Mouse (Mus musculus) lung, embryonic 16.5 days (tissue): ENCODE measurements at regions not wholly inside any gene's neighbourhood (a gene's known extent, or its start where the extent isn't known, plus 50 kb on each side); places are given as distances from the start of the nearest gene placed in this dataset.

Experiments used
- ATAC-seq: fragments of 200-750 bp; cut with Nextera tagmentation; 2 replicates; pipeline ENCODE4 v1.8.0; 2017; ENCODE audit warnings: low read depth, mild to moderate bottlenecking, moderate library complexity
- H3K27ac ChIP-seq: fragments of 300-500 bp; sonication (generic); 2 replicates; pipeline ENCODE4 v1.5.1; 2014; ENCODE audit warnings: mild to moderate bottlenecking, control low read depth, low read length
- H3K27me3 ChIP-seq: fragments of 300-500 bp; sonication (generic); 2 replicates; pipeline ENCODE4 v1.6.1; 2014; ENCODE audit warnings: low read depth, low read length, mixed read lengths; ENCODE audit not compliant: control insufficient read depth, insufficient read depth
- H3K36me3 ChIP-seq: fragments of 300-500 bp; sonication (generic); 2 replicates; pipeline ENCODE4 v1.6.1; 2014; ENCODE audit warnings: low read length; ENCODE audit not compliant: control insufficient read depth, insufficient read depth
- H3K4me1 ChIP-seq: fragments of 300-500 bp; sonication (generic); replicated peaks from 2 replicates; pipeline ENCODE4 v1.6.1; 2014; ENCODE audit warnings: low read length, mixed read lengths; ENCODE audit not compliant: control insufficient read depth, insufficient read depth
- H3K4me2 ChIP-seq: fragments of 300-500 bp; sonication (generic); 2 replicates; pipeline ENCODE4 v1.6.1; 2014; ENCODE audit warnings: low read depth, low read length, control low read depth
- H3K4me3 ChIP-seq: fragments of 300-500 bp; sonication (generic); 2 replicates; pipeline ENCODE4 v1.5.1; 2014; ENCODE audit warnings: mild to moderate bottlenecking, low read length, control low read depth
- H3K9ac ChIP-seq: fragments of 300-500 bp; sonication (generic); 2 replicates; pipeline ENCODE4 v1.6.1; 2014; ENCODE audit warnings: low read length, control low read depth
- H3K9me3 ChIP-seq: fragments of 300-500 bp; sonication (generic); 2 replicates; pipeline ENCODE4 v1.6.1; 2016; ENCODE audit warnings: low read length; ENCODE audit not compliant: control insufficient read depth
- WGBS: fragments of 180-500 bp; shearing (Covaris S2); extraction: QIAGEN DNeasy Blood & Tissue Kit; methylation state at CpG from one replicate; pipeline ENCODE4 v1.1.7; 2014; 5-methylcytosine and 5-hydroxymethylcytosine counted together

GRCm38 (mm10) chr11:45058658-45059057 lies 441.5 kb downstream of the Ebf1 start:
- Histone ChIP-seq H3K36me3 (no peaks in the 10 kb centered on the region), H3K27ac (no peak overlapping the region), H3K4me3 (no peak overlapping the region), H3K27me3 (no peaks in the 10 kb centered on the region), H3K9ac (no peak overlapping the region), H3K9me3 (no peaks in the 10 kb centered on the region), H3K4me1 (no peaks in the 10 kb centered on the region), H3K4me2 (no peak overlapping the region)
- 89% methylated on average over 1 of the region's 1 CpGs for WGBS
- no peak for ATAC-seq

- no peaks in the 10 kb centered on the region for H3K27me3 ChIP-seq
- H3K4me2 ChIP-seq: no peak overlapping the region
- H3K36me3 ChIP-seq: no peaks in the 10 kb centered on the region
- ATAC-seq: no peak
- H3K4me1 ChIP-seq: no peaks in the 10 kb centered on the region
- no peak overlapping the region for H3K27ac ChIP-seq
- H3K9me3 ChIP-seq: no peaks in the 10 kb centered on the region
- WGBS: 70% methylated on average over 3 of the region's 3 CpGs
- H3K4me3 ChIP-seq: no peak overlapping the region
- no peak overlapping the region for H3K9ac ChIP-seq
Observed at GRCm38 (mm10) chr11:45066592-45066991, 449.5 kb downstream of the Ebf1 start.

GRCm38 (mm10) chr11:45070280-45070679 lies 453.2 kb downstream of the Ebf1 start:
- no peaks in the 10 kb centered on the region for H3K36me3 ChIP-seq
- no peaks in the 10 kb centered on the region for H3K9me3 ChIP-seq
- ATAC-seq: no peak
- H3K9ac ChIP-seq: no peak overlapping the region
- WGBS: 68% methylated on average over 1 of the region's 1 CpGs
- no peaks in the 10 kb centered on the region for H3K4me1 ChIP-seq
- no peaks in the 10 kb centered on the region for H3K27me3 ChIP-seq
- H3K4me3 ChIP-seq: no peak overlapping the region
- no peak overlapping the region for H3K4me2 ChIP-seq
- no peak overlapping the region for H3K27ac ChIP-seq

- H3K4me2 ChIP-seq: no peak overlapping the region
- no peaks in the 10 kb centered on the region for H3K36me3 ChIP-seq
- ATAC-seq: no peak
- no peaks in the 10 kb centered on the region for H3K27me3 ChIP-seq
- 78% methylated on average over 2 of the region's 2 CpGs for WGBS
- no peaks in the 10 kb centered on the region for H3K4me1 ChIP-seq
- no peak overlapping the region for H3K9ac ChIP-seq
- no peak overlapping the region for H3K27ac ChIP-seq
- no peaks in the 10 kb centered on the region for H3K9me3 ChIP-seq
- no peak overlapping the region for H3K4me3 ChIP-seq
Observed at GRCm38 (mm10) chr11:45071195-45071594, 454.1 kb downstream of the Ebf1 start.

- 70% methylated on average over 4 of the region's 4 CpGs for WGBS
Observed at GRCm38 (mm10) chr11:45084506-45085037, 467.5 kb downstream of the Ebf1 start.

GRCm38 (mm10) chr11:45085145-45085544 lies 468.0 kb downstream of the Ebf1 start:
- H3K36me3 ChIP-seq: no peaks in the 10 kb centered on the region
- H3K27me3 ChIP-seq: no peaks in the 10 kb centered on the region
- no peak overlapping the region for H3K4me2 ChIP-seq
- H3K9me3 ChIP-seq: no peaks in the 10 kb centered on the region
- peaks cover 3% of the 10 kb centered on the region; the same call in 1 of the 2 replicates for H3K4me1 ChIP-seq
- no peak overlapping the region for H3K4me3 ChIP-seq
- ATAC-seq: no peak
- no peak overlapping the region for H3K27ac ChIP-seq
- no peak overlapping the region for H3K9ac ChIP-seq

More at GRCm38 (mm10) chr11:45084506-45085037, 467.5 kb downstream of the Ebf1 start:
- Histone ChIP-seq H3K9me3 (no peaks in the 10 kb centered on the region), H3K36me3 (no peaks in the 10 kb centered on the region), H3K27ac (no peak overlapping the region), H3K4me2 (no peak overlapping the region), H3K9ac (no peak overlapping the region), H3K27me3 (no peaks in the 10 kb centered on the region), H3K4me3 (no peak overlapping the region), H3K4me1 (peaks cover 3% of the 10 kb centered on the region; the same call in 1 of the 2 replicates)
- ATAC-seq: no peak

GRCm38 (mm10) chr11:45087186-45087915 lies 470.2 kb downstream of the Ebf1 start:
- Histone ChIP-seq H3K27me3 (no peaks in the 10 kb centered on the region), H3K4me2 (no peak overlapping the region), H3K9ac (no peak overlapping the region), H3K27ac (no peak overlapping the region), H3K4me3 (no peak overlapping the region), H3K36me3 (no peaks in the 10 kb centered on the region), H3K4me1 (peaks cover 3% of the 10 kb centered on the region; the same call in 1 of the 2 replicates), H3K9me3 (no peaks in the 10 kb centered on the region)
- ATAC-seq: no peak
- WGBS: 35% methylated on average over 5 of the region's 5 CpGs

- Histone ChIP-seq H3K27me3 (no peaks in the 10 kb centered on the region), H3K4me2 (no peak overlapping the region), H3K27ac (no peak overlapping the region), H3K4me1 (peaks cover 3% of the 10 kb centered on the region; the same call in 1 of the 2 replicates), H3K36me3 (no peaks in the 10 kb centered on the region), H3K9me3 (no peaks in the 10 kb centered on the region), H3K4me3 (no peak overlapping the region), H3K9ac (no peak overlapping the region)
- WGBS: 61% methylated on average over 1 of the region's 1 CpGs
- no peak for ATAC-seq
Observed at GRCm38 (mm10) chr11:45088286-45088685, 471.2 kb downstream of the Ebf1 start.

GRCm38 (mm10) chr11:45089561-45089960 lies 472.4 kb downstream of the Ebf1 start:
- Histone ChIP-seq H3K4me1 (peaks cover 3% of the 10 kb centered on the region; the same call in 1 of the 2 replicates), H3K4me2 (no peak overlapping the region), H3K9ac (no peak overlapping the region), H3K9me3 (no peaks in the 10 kb centered on the region), H3K36me3 (no peaks in the 10 kb centered on the region), H3K27me3 (no peaks in the 10 kb centered on the region), H3K4me3 (no peak overlapping the region), H3K27ac (no peak overlapping the region)
- WGBS: 78% methylated on average over 3 of the region's 3 CpGs
- no peak for ATAC-seq
